Mouse (Mus musculus): ENCODE data around the gene Fam19a4. TPM values are rescaled to one million over a fixed set of nuclear protein-coding genes. Genes with fewer than 3 reads are reported as not detected.
"Not testable (repeated sequence)": the region's sequence is repeated elsewhere in the genome, so short reads cannot be mapped to it uniquely, and the experiment has no call there.

The Fam19a4 gene
- total RNA-seq, 1 experiment from 2014 or later = not detected

- ATAC-seq (ENCODE audit: extremely low read depth, insufficient number of reproducible peaks, low FRiP score, poor library complexity, severe bottlenecking) = no peak
Observed at GRCm38 (mm10) chr6:96995556-96996159, 64.6 kb downstream of the Fam19a4 start.

GRCm38 (mm10) chr6:96991741-96992140 is 68.5 kb downstream of the Fam19a4 start:
- ATAC-seq (ENCODE audit: extremely low read depth, insufficient number of reproducible peaks, low FRiP score, poor library complexity, severe bottlenecking) = no peak

GRCm38 (mm10) chr6:96977537-96977936 is 82.7 kb downstream of the Fam19a4 start:
- no peak for ATAC-seq (ENCODE audit: extremely low read depth, insufficient number of reproducible peaks, low FRiP score, poor library complexity, severe bottlenecking)

GRCm38 (mm10) chr6:96944796-96945195 is 115.4 kb downstream of the Fam19a4 start:
- no peak for ATAC-seq (ENCODE audit: extremely low read depth, insufficient number of reproducible peaks, low FRiP score, poor library complexity, severe bottlenecking)

GRCm38 (mm10) chr6:96935776-96936175 is 124.4 kb downstream of the Fam19a4 start:
- ATAC-seq (ENCODE audit: extremely low read depth, insufficient number of reproducible peaks, low FRiP score, poor library complexity, severe bottlenecking) = no peak

- no peak for ATAC-seq (ENCODE audit: extremely low read depth, insufficient number of reproducible peaks, low FRiP score, poor library complexity, severe bottlenecking)
Observed at GRCm38 (mm10) chr6:96909061-96909480, 151.1 kb downstream of the Fam19a4 start.

GRCm38 (mm10) chr6:96877105-96877504 is 183.1 kb downstream of the Fam19a4 start:
- not testable (repeated sequence) for ATAC-seq (ENCODE audit: extremely low read depth, insufficient number of reproducible peaks, low FRiP score, poor library complexity, severe bottlenecking)

GRCm38 (mm10) chr6:96876651-96877050 is 183.6 kb downstream of the Fam19a4 start:
- ATAC-seq (ENCODE audit: extremely low read depth, insufficient number of reproducible peaks, low FRiP score, poor library complexity, severe bottlenecking) = not testable (repeated sequence)

GRCm38 (mm10) chr6:96853065-96853464 is 207.1 kb downstream of the Fam19a4 start:
- ATAC-seq (ENCODE audit: extremely low read depth, insufficient number of reproducible peaks, low FRiP score, poor library complexity, severe bottlenecking) = no peak

- ATAC-seq (ENCODE audit: extremely low read depth, insufficient number of reproducible peaks, low FRiP score, poor library complexity, severe bottlenecking) = no peak
Observed at GRCm38 (mm10) chr6:96843944-96844343, 216.3 kb downstream of the Fam19a4 start.

- ATAC-seq (ENCODE audit: extremely low read depth, insufficient number of reproducible peaks, low FRiP score, poor library complexity, severe bottlenecking) = no peak
Observed at GRCm38 (mm10) chr6:96840634-96841033, 219.6 kb downstream of the Fam19a4 start.

GRCm38 (mm10) chr6:96826626-96827025 is 233.6 kb downstream of the Fam19a4 start:
- ATAC-seq (ENCODE audit: extremely low read depth, insufficient number of reproducible peaks, low FRiP score, poor library complexity, severe bottlenecking) = no peak

- no peak for ATAC-seq (ENCODE audit: extremely low read depth, insufficient number of reproducible peaks, low FRiP score, poor library complexity, severe bottlenecking)
Observed at GRCm38 (mm10) chr6:96802981-96803380, 257.2 kb downstream of the Fam19a4 start.

GRCm38 (mm10) chr6:96798746-96799145 is 261.5 kb downstream of the Fam19a4 start:
- ATAC-seq (ENCODE audit: extremely low read depth, insufficient number of reproducible peaks, low FRiP score, poor library complexity, severe bottlenecking) = no peak

- no peak for ATAC-seq (ENCODE audit: extremely low read depth, insufficient number of reproducible peaks, low FRiP score, poor library complexity, severe bottlenecking)
Observed at GRCm38 (mm10) chr6:96797451-96797850, 262.8 kb downstream of the Fam19a4 start.

Other genes starting within 250 kb of the Fam19a4 start
- 6.4 and 10.9 TPM in 2 replicates for gene Eogt, start 88.8 kb upstream of the Fam19a4 start, total RNA-seq (2017)
- gene Tmf1, start 118.7 kb upstream of the Fam19a4 start, total RNA-seq (2017) = 143 and 177 TPM in 2 replicates
- gene Uba3, start 145.2 kb upstream of the Fam19a4 start, total RNA-seq (2017) = 60.4 and 68.9 TPM in 2 replicates
- 65.2 and 66.6 TPM in 2 replicates for gene Arl6ip5, start 150.3 kb upstream of the Fam19a4 start, total RNA-seq (2017)
- not detected in 2 replicates for gene Lmod3, start 192.3 kb upstream of the Fam19a4 start, total RNA-seq (2017)

All from neutrophil, adult 5-6 weeks (primary cell).